Mouse (Mus musculus) hindbrain, embryonic 10.5 days (tissue): ENCODE data around the gene Hist1h2an. TPM values are rescaled to one million over a fixed set of nuclear protein-coding genes. Genes with fewer than 3 reads are reported as not detected.
"Not testable (repeated sequence)": the region's sequence is repeated elsewhere in the genome, so short reads cannot be mapped to it uniquely, and the experiment has no call there.

Source experiments
- DNase-seq: peaks from one replicate; pipeline ENCODE4 v3.0.0-alpha.2; 2017; ENCODE audit warnings: low spot score
- H3K27ac ChIP-seq: fragments of 300-500 bp; sonication (generic); 2 replicates; pipeline ENCODE4 v1.5.1; 2016; ENCODE audit warnings: mild to moderate bottlenecking, moderate library complexity
- H3K27me3 ChIP-seq: fragments of 300-500 bp; sonication (generic); 2 replicates; pipeline ENCODE4 v1.6.1; 2016; ENCODE audit warnings: mild to moderate bottlenecking; ENCODE audit not compliant: poor library complexity, insufficient read depth, severe bottlenecking
- H3K36me3 ChIP-seq: fragments of 300-500 bp; sonication (generic); 2 replicates; pipeline ENCODE4 v1.6.1; 2016; ENCODE audit warnings: mild to moderate bottlenecking, moderate library complexity
- H3K4me1 ChIP-seq: fragments of 300-500 bp; sonication (generic); replicated peaks from 2 replicates; pipeline ENCODE4 v1.6.1; 2016; ENCODE audit warnings: mild to moderate bottlenecking
- H3K4me3 ChIP-seq: fragments of 300-500 bp; sonication (generic); 2 replicates; pipeline ENCODE4 v1.5.1; 2016; ENCODE audit warnings: mild to moderate bottlenecking, moderate library complexity
- H3K9me3 ChIP-seq: fragments of 300-500 bp; sonication (generic); 2 replicates; pipeline ENCODE4 v1.6.1; 2016; ENCODE audit warnings: mild to moderate bottlenecking, moderate library complexity
- WGBS: fragments of 180-500 bp; shearing (Covaris S2); methylation state at CpG from one replicate; pipeline ENCODE4 v1.1.7; 2016; 5-methylcytosine and 5-hydroxymethylcytosine counted together
- polyA plus RNA-seq: library from polyadenylated mRNA; unstranded; fragments of >200 nt; fragmentation: Nextera tagmentation; extraction: Ambion mirVana; gene quantifications from 2 replicates; pipeline ENCODE4 v1.2.1, GENCODE M21; 2016

Hist1h2an gene
- 9.9 and 11.4 TPM in 2 replicates for polyA plus RNA-seq

DNA sequence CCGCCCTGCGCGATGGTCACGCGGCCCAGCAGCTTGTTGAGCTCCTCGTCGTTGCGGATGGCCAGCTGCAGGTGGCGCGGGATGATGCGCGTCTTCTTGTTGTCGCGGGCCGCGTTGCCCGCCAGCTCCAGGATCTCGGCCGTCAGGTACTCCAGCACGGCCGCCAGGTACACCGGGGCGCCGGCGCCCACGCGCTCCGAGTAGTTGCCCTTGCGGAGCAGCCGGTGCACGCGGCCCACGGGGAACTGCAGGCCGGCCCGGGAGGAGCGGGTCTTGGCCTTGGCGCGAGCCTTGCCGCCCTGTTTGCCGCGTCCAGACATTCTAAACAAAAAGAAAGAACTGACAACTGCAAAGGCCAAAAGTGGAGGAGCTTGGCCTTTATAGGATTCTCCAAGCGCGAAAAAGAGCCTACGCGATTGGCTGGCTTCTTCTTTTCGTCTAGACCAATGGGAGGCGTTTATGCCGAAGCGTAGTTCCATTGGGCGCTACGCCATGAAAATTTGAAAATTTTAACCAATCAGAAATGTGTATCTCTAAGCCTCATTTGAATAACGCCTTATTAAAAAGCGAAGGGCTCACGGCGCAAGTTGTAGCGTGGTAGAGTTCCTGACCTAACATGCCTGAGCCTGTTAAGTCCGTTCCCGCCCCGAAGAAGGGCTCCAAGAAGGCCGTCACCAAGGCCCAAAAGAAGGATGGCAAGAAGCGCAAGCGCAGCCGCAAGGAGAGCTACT, at the start of gene Hist1h2an, which contains the start of gene Hist1h2bp:
TSS of gene Hist1h2an (minus strand) at position 320 of the 731 bp plus-strand sequence.
TSS of gene Hist1h2bp (plus strand) at position 563 of the 731 bp plus-strand sequence.
- H3K27ac ChIP-seq: peak within 1 kb of the TSS; percentile 91
- peak within 1 kb of the TSS; percentile 51 for H3K4me3 ChIP-seq
- not testable (repeated sequence) for H3K9me3 ChIP-seq, H3K27me3 ChIP-seq, H3K36me3 ChIP-seq
- under 1% methylated on average over 41 of the region's 63 CpGs for WGBS
- peaks cover 56% of the 10 kb centered on the region for H3K4me1 ChIP-seq
- peak; percentile 87 for DNase-seq

DNA sequence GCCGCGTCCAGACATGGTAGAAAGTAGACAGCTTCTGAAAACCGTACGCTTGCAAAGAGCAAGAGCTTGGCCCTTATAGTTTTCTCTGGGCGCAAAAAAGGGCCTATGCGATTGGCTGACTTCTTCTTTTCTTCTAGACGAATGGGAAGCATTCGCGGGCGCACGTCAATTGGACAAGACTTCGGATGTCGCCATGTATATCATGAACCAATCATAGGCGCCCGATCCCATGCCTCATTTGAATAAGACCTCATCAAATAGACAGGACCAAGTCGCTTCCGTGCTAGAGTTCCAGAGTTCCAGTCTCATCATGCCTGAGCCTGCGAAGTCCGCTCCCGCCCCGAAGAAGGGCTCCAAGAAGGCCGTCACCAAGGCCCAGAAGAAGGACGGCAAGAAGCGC, 46.4 kb upstream of the Hist1h2an start, which contains the start of the genes Hist1h2ap and Hist1h2br:
TSS of gene Hist1h2ap (minus strand) at position 47 of the 400 bp plus-strand sequence.
TSS of gene Hist1h2br (plus strand) at position 283 of the 400 bp plus-strand sequence.
- not testable (repeated sequence) for H3K4me1 ChIP-seq, H3K9me3 ChIP-seq, H3K4me3 ChIP-seq, H3K36me3 ChIP-seq, H3K27ac ChIP-seq, H3K27me3 ChIP-seq, DNase-seq
- no CpG with 5 or more reads among the region's 24 CpGs for WGBS

DNA sequence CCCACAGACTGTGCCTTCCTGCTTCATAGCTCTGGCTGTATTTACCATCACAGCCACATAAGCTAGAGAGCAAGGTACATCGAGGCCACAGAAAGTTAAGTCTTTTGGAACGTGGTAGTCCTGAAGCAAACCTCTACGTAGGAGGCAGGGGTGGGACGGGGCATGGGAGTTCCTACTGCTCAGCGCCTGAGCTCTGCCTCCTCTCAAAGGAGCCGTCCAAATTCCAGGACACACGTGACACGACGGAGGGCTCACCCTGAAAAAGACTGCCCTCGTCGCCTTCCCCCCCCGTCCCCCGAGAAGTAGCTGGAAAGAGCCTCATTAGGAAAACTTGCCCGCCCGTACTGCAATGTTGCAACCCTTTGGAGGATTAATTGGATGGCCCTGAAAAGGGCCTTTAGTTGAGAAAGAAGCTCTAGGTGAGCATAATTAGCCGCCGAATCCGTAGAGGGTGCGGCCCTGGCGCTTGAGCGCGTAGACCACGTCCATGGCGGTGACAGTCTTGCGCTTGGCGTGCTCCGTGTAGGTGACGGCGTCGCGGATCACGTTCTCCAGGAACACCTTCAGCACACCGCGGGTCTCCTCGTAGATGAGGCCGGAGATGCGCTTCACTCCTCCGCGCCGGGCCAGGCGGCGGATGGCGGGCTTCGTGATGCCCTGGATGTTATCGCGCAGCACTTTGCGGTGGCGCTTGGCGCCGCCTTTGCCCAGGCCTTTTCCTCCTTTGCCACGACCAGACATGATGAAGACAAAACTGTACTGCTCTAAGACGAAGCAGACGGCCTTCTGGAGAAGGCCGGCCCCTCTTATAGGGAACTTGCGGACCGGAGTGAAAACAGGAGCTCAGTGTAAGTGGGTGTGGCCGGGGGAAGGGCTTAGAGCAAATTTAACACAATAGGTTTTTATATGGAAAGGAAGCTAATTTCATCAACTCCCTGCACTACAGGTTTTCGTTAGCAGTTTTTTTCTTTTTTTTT, 44.7 kb upstream of the Hist1h2an start, which contains the start of gene Hist1h4n:
TSS of gene Hist1h4n (minus strand) at position 779 of the 977 bp plus-strand sequence.
- WGBS: under 1% methylated on average over 30 of the region's 58 CpGs
- H3K27me3 ChIP-seq, H3K9me3 ChIP-seq, H3K4me1 ChIP-seq, DNase-seq, H3K36me3 ChIP-seq: not testable (repeated sequence)
- peak within 1 kb of the TSS; percentile 34 for H3K4me3 ChIP-seq
- peak within 1 kb of the TSS; percentile 62 for H3K27ac ChIP-seq

DNA sequence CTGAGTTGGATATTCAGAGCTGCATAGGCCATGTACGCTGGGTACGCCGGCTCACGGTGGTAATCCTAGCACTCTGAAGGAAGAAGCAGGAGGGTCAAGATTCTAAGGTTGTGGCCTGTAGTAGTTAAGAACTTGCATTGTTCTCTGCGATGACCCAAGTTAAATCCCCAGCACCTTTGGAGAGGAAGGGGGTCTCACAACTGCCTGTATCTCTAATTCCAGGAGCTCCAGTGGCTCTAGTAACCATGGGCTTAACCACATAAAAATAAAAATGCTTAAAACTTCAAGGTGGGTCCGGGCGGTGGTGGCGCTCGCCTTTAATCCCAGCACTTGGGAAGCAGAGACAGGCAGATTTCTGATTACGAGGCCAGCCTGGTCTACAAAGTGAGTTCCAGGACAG, 43.3 kb upstream of the Hist1h2an start:
- peak; percentile 10 for DNase-seq
- 0 out of 2 replicates have a peak overlapping the region, but pooled peaks have one; percentile 3 for H3K4me3 ChIP-seq
- 87% methylated on average over 10 of the region's 10 CpGs for WGBS

DNA sequence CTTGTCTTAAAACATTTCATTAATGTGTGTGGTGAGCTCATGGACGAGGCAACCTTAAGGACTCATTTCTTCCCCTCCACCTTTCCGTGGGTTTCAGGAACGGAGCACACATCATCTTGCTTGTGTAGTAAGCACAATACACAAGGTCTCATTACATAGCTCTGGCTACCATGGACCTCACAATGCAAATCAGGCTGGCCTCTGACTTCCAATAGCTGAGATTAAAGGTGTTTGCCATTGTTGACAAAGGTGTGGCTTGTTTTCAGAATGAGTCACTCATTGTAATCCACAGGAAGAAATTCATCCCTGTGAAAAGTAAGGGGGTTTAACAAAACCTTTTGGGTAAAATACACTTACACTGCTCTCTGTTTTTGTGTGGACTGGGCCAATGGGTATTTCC, 41.5 kb upstream of the Hist1h2an start:
- H3K4me1 ChIP-seq: 0 out of 2 replicates have a peak, but pooled peaks cover 3% of the 10 kb centered on the region
- H3K9me3 ChIP-seq: no peaks in the 10 kb centered on the region
- H3K27me3 ChIP-seq: no peaks in the 10 kb centered on the region
- H3K27ac ChIP-seq: no peak overlapping the region
- H3K4me3 ChIP-seq: no peak overlapping the region
- 86% methylated on average over 3 of the region's 3 CpGs for whole genome bisulfite sequencing
- DNase-seq: no peak
- H3K36me3 ChIP-seq: no peaks in the 10 kb centered on the region

More for the DNA sequence above, 43.3 kb upstream of the Hist1h2an start:
- H3K27ac ChIP-seq: peak overlapping the region; percentile 42; the same call in 1 of the 2 replicates
- no peaks in the 10 kb centered on the region for H3K9me3 ChIP-seq
- H3K27me3 ChIP-seq: no peaks in the 10 kb centered on the region
- H3K36me3 ChIP-seq: no peaks in the 10 kb centered on the region
- H3K4me1 ChIP-seq: 0 out of 2 replicates have a peak, but pooled peaks cover 3% of the 10 kb centered on the region

DNA sequence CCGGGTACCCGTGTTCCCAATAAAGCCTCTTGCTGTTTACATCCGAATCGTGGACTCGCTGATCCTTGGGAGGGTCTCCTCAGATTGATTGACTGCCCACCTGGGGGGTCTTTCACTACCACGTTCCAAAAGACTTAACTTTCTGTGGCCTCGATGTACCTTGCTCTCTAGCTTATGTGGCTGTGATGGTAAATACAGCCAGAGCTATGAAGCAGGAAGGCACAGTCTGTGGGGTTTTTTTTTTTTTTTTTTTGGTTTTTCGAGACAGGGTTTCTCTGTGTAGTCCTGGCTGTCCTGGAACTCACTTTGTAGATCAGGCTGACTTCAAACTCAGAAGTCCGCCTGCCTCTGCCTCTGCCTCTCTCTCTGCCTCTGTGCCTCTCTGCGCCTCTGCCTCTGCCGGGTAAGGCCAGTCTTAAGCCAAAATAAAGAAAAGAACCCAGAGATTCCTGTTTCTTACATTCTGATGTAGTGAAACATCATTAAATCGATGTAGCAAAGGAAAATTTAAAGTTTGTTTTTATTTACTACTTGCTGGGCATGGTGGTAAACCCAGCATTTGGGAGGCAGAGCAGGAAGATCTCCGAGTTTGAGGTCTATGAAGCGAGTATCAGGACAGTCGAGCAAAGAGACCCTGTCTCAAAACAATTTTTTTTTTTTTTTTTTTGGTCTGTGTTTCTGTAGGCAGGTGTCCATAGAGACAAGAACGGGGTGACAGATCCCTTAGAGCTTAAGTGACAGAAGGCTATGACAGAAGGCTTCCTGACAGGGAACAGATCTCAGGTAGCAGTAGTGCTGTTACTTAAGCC, 33.3 kb upstream of the Hist1h2an start:
- not testable (repeated sequence) for DNase-seq
- WGBS: 71% methylated on average over 8 of the region's 16 CpGs

DNA sequence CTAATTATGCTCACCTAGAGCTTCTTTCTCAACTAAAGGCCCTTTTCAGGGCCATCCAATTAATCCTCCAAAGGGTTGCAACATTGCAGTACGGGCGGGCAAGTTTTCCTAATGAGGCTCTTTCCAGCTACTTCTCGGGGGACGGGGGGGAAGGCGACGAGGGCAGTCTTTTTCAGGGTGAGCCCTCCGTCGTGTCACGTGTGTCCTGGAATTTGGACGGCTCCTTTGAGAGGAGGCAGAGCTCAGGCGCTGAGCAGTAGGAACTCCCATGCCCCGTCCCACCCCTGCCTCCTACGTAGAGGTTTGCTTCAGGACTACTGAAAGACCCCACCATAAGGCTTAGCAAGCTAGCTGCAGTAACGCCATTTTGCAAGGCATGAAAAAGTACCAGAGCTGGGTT, 25.1 kb upstream of the Hist1h2an start:
- not testable (repeated sequence) for H3K27me3 ChIP-seq, H3K4me1 ChIP-seq, H3K36me3 ChIP-seq, DNase-seq, H3K9me3 ChIP-seq
- Histone ChIP-seq H3K4me3 (peak overlapping the region; percentile 39), H3K27ac (peak overlapping the region; percentile 69; the same call in 1 of the 2 replicates)
- WGBS: 0% methylated on average over 14 of the region's 14 CpGs

More for the DNA sequence above, 33.3 kb upstream of the Hist1h2an start:
- H3K4me1 ChIP-seq, H3K27ac ChIP-seq, H3K36me3 ChIP-seq, H3K9me3 ChIP-seq, H3K4me3 ChIP-seq, H3K27me3 ChIP-seq: not testable (repeated sequence)

DNA sequence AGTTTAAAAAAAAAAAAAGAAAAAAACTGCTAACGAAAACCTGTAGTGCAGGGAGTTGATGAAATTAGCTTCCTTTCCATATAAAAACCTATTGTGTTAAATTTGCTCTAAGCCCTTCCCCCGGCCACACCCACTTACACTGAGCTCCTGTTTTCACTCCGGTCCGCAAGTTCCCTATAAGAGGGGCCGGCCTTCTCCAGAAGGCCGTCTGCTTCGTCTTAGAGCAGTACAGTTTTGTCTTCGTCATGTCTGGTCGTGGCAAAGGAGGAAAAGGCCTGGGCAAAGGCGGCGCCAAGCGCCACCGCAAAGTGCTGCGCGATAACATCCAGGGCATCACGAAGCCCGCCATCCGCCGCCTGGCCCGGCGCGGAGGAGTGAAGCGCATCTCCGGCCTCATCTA, 24.5 kb upstream of the Hist1h2an start, which contains the start of gene Hist1h4m:
TSS of gene Hist1h4m (plus strand) at position 208 of the 400 bp plus-strand sequence.
- DNase-seq, H3K4me1 ChIP-seq, H3K27me3 ChIP-seq, H3K9me3 ChIP-seq, H3K36me3 ChIP-seq: not testable (repeated sequence)
- H3K27ac ChIP-seq: peak within 1 kb of the TSS; percentile 69; the same call in 1 of the 2 replicates
- no CpG with 5 or more reads among the region's 24 CpGs for WGBS
- H3K4me3 ChIP-seq: peak within 1 kb of the TSS; percentile 39

DNA sequence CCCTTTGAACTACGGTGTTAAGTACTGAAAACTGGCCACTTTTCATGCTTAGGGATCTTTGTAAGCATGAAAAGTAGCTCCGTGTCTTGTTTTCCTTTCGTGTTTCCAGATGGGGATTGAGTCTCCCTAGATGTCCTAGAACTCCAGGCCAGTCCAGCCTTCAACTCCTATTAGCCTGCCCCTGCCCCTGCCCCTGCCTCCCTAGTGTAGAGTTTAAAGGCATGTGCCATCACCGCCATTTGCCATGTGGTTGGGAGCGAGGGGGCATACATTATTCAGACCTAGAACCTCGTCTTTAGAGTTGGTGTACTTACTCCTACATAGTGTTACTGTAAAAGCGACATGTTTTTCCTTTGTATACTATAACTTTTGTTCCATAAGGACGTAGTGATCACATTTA, 24.1 kb upstream of the Hist1h2an start:
- H3K36me3 ChIP-seq, H3K4me1 ChIP-seq, H3K4me3 ChIP-seq, DNase-seq, H3K27ac ChIP-seq, H3K9me3 ChIP-seq, H3K27me3 ChIP-seq: not testable (repeated sequence)
- WGBS: no CpG with 5 or more reads among the region's 8 CpGs

DNA sequence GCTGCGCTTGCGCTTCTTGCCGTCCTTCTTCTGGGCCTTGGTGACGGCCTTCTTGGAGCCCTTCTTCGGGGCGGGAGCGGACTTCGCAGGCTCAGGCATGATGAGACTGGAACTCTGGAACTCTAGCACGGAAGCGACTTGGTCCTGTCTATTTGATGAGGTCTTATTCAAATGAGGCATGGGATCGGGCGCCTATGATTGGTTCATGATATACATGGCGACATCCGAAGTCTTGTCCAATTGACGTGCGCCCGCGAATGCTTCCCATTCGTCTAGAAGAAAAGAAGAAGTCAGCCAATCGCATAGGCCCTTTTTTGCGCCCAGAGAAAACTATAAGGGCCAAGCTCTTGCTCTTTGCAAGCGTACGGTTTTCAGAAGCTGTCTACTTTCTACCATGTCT, 23.1 kb upstream of the Hist1h2an start, which contains the start of the genes Hist1h2bq and Hist1h2ao:
TSS of gene Hist1h2bq (minus strand) at position 125 of the 400 bp plus-strand sequence.
TSS of gene Hist1h2ao (plus strand) at position 393 of the 400 bp plus-strand sequence.
- WGBS: no CpG with 5 or more reads among the region's 23 CpGs
- DNase-seq, H3K27me3 ChIP-seq: not testable (repeated sequence)

DNA sequence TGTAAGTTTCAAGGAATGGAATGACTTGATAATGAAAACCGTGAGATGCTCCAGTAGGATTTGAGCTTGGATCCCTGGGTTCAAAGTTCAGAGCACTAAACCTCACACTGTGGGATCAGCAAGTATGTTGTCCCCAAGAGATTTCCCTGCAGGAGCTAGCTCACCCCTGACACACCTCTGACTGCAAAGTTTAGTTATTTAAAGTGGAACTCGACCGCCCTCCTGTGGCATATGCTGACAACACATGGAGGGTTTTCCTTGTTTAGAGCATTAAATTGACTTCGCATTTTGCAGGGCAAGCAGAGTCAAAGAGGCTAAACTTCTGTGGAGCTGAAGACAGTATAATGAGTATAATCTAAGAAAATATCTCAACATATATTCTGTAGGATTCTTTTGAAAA, 16.0 kb upstream of the Hist1h2an start:
- not testable (repeated sequence) for H3K27me3 ChIP-seq
- WGBS: no CpG with 5 or more reads among the region's 4 CpGs

More for the DNA sequence above, 23.1 kb upstream of the Hist1h2an start, which contains the start of the genes Hist1h2bq and Hist1h2ao:
- H3K4me3 ChIP-seq, H3K4me1 ChIP-seq, H3K36me3 ChIP-seq, H3K27ac ChIP-seq, H3K9me3 ChIP-seq: not testable (repeated sequence)

DNA sequence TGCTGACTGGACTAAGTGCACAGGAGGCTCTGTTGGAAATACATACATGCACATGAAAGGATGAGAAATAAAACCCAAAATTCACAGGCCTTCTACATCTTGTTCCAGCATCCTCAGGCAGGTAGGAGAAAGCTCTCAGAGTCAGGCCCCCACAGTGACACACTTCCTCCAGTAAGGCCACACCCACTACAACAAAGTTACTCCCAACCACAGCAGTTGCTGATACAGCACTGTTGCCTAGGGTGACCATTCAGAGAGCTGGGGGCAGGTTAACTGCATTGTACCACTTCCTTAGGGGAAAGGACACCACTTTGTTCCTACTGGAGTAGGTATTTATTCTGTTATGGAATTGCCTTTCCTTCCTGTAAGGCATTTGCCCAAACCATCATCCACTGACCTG, 10.1 kb upstream of the Hist1h2an start:
- not testable (repeated sequence) for DNase-seq, H3K27ac ChIP-seq, H3K36me3 ChIP-seq, H3K4me3 ChIP-seq, H3K9me3 ChIP-seq, H3K4me1 ChIP-seq, H3K27me3 ChIP-seq

More for the DNA sequence above, 16.0 kb upstream of the Hist1h2an start:
- not testable (repeated sequence) for H3K36me3 ChIP-seq, H3K27ac ChIP-seq, H3K4me1 ChIP-seq, H3K9me3 ChIP-seq, H3K4me3 ChIP-seq, DNase-seq
